Mouse (Mus musculus): Measurements from ENCODE around the gene Cfap52. TPM values are rescaled to one million over a fixed set of nuclear protein-coding genes. Genes with fewer than 3 reads are reported as not detected.

The Cfap52 gene
- total RNA-seq, 2 experiments from 2014 or later = not detected

Other genes with a start within 250 kb of the Cfap52 start
- gene Glp2r, start 194.5 kb downstream of the Cfap52 start, total RNA-seq (2021) = not detected
- not detected for gene Gsg1l2, start 191.0 kb downstream of the Cfap52 start, total RNA-seq (2021)
- gene Dhrs7c, start 167.5 kb downstream of the Cfap52 start, total RNA-seq (2021) = 100 to 1,000 TPM; 244 to 248 TPM
- 1 to 10 TPM; 2.0 to 2.8 TPM for gene Usp43, start 43.5 kb downstream of the Cfap52 start, total RNA-seq (2021)
- gene Stx8, start 542 bp upstream of the Cfap52 start, total RNA-seq (2021) = 10 to 100 TPM; 26.7 to 30.1 TPM